Mouse (Mus musculus): Measurements from ENCODE around the gene Farsa. TPM values are rescaled to one million over a fixed set of nuclear protein-coding genes. Genes with fewer than 3 reads are reported as not detected.
"Not testable (repeated sequence)": the region's sequence is repeated elsewhere in the genome, so short reads cannot be mapped to it uniquely, and the experiment has no call there.

Farsa gene
- polyA plus RNA-seq, 1 experiment = 104 TPM

- H3K36me3 ChIP-seq (ENCODE audit: control insufficient read depth, insufficient read depth) = no peaks in the 10 kb centered on the region
- H3ac ChIP-seq (ENCODE audit: control insufficient read depth, insufficient read length, low read depth) = peak overlapping the region; percentile 59
- peaks cover 8% of the 10 kb centered on the region for H3K27me3 ChIP-seq (ENCODE audit: control insufficient read depth, insufficient read depth, insufficient read length)
- TF ChIP-seq FOSL1 (IDR thresholded peaks at IDR 0.05; ENCODE audit: insufficient read depth, low read length, poor library complexity, severe bottlenecking) = no peak
- no peak for TF ChIP-seq CEBPB (IDR thresholded peaks at IDR 0.05; ENCODE audit: low read depth)
- no peak for TF ChIP-seq USF1 (IDR thresholded peaks at IDR 0.05; ENCODE audit: low read depth)
- peak; percentile 97 for TF ChIP-seq CTCF (IDR thresholded peaks at IDR 0.05; ENCODE audit: control insufficient read depth, insufficient read depth, insufficient read length)
- TF ChIP-seq MYOD1 (IDR thresholded peaks at IDR 0.05; ENCODE audit: control insufficient read depth, insufficient read length, low read depth) = no peak
- H3K4me3 ChIP-seq (ENCODE audit: insufficient read depth, poor library complexity, severe bottlenecking) = peak overlapping the region; percentile 31
- no peaks in the 10 kb centered on the region for H3K79me2 ChIP-seq (ENCODE audit: control insufficient read depth, insufficient read depth)
- no peaks in the 10 kb centered on the region for H3K79me3 ChIP-seq (ENCODE audit: low read depth)
Observed at GRCm38 (mm10) chr8:84902920-84903661, 46.3 kb downstream of the Farsa start.

DNA sequence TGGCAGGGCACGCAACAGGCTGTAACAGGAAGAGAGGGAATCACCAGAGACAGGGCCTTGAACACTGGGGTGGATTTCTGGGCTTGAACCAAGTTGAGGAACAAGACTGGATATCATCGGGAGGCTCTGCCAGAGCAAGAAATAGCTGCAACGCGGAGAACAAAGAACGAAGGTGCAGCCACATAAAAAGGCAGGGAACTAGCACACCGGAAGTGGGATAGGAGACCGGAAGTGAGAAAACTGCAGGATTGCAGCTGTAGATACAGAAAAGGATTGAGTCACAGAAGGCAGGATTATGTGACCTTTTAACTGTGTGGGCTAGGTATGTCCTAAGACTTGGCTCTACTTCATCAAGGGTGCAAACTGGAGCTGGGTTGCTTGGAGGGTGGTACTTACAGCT lies 47.6 kb downstream of the Farsa start:
- Histone ChIP-seq H3K36me3 (ENCODE audit: control insufficient read depth, insufficient read depth) (no peaks in the 10 kb centered on the region), H3K79me3 (ENCODE audit: low read depth) (no peaks in the 10 kb centered on the region)

GRCm38 (mm10) chr8:84907037-84907436 lies 50.2 kb downstream of the Farsa start:
- H3K4me3 ChIP-seq (ENCODE audit: insufficient read depth, poor library complexity, severe bottlenecking) = no peak overlapping the region
- no peaks in the 10 kb centered on the region for H3K27me3 ChIP-seq (ENCODE audit: control insufficient read depth, insufficient read depth, insufficient read length)
- no peaks in the 10 kb centered on the region for H3K36me3 ChIP-seq (ENCODE audit: control insufficient read depth, insufficient read depth)
- no peak for TF ChIP-seq USF1 (IDR thresholded peaks at IDR 0.05; ENCODE audit: low read depth)
- H3K79me2 ChIP-seq (ENCODE audit: control insufficient read depth, insufficient read depth) = no peaks in the 10 kb centered on the region
- no peak overlapping the region for H3ac ChIP-seq (ENCODE audit: control insufficient read depth, insufficient read length, low read depth)
- no peaks in the 10 kb centered on the region for H3K79me3 ChIP-seq (ENCODE audit: low read depth)

More for the DNA sequence above, 47.6 kb downstream of the Farsa start:
- H3K4me3 ChIP-seq (ENCODE audit: insufficient read depth, poor library complexity, severe bottlenecking) = no peak overlapping the region
- H3K27me3 ChIP-seq (ENCODE audit: control insufficient read depth, insufficient read depth, insufficient read length) = peaks cover 5% of the 10 kb centered on the region
- H3ac ChIP-seq (ENCODE audit: control insufficient read depth, insufficient read length, low read depth) = no peak overlapping the region
- H3K79me2 ChIP-seq (ENCODE audit: control insufficient read depth, insufficient read depth) = no peaks in the 10 kb centered on the region
- no peak for TF ChIP-seq MAX (IDR thresholded peaks at IDR 0.05)

GRCm38 (mm10) chr8:84907493-84907892 lies 50.7 kb downstream of the Farsa start:
- Histone ChIP-seq H3K4me3 (ENCODE audit: insufficient read depth, poor library complexity, severe bottlenecking) (no peak overlapping the region), H3K79me3 (ENCODE audit: low read depth) (no peaks in the 10 kb centered on the region)

DNA sequence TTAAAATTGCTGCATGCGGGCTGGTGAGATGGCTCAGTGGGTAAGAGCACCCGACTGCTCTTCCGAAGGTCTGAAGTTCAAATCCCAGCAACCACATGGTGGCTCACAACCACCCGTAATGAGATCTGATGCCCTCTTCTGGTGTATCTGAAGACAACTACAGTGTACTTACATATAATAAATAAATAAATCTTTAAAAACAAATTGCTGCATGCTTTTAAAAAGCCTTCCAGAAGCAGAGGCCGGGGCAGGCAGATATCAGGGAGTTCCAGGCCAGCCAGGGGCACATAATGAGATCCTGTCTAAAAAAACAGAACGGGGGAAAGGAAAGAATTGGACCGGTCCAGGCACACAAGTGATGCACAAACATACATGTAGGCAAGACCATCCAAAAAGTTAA lies 51.2 kb downstream of the Farsa start:
- not testable (repeated sequence) for H3ac ChIP-seq (ENCODE audit: control insufficient read depth, insufficient read length, low read depth); H3K27me3 ChIP-seq (ENCODE audit: control insufficient read depth, insufficient read depth, insufficient read length); H3K79me2 ChIP-seq (ENCODE audit: control insufficient read depth, insufficient read depth); H3K36me3 ChIP-seq (ENCODE audit: control insufficient read depth, insufficient read depth); H3K79me3 ChIP-seq (ENCODE audit: low read depth)
- H3K4me3 ChIP-seq (ENCODE audit: insufficient read depth, poor library complexity, severe bottlenecking) = peak overlapping the region; percentile 31

More at GRCm38 (mm10) chr8:84907493-84907892, 50.7 kb downstream of the Farsa start:
- Histone ChIP-seq H3K79me2 (ENCODE audit: control insufficient read depth, insufficient read depth) (no peaks in the 10 kb centered on the region), H3K36me3 (ENCODE audit: control insufficient read depth, insufficient read depth) (no peaks in the 10 kb centered on the region), H3ac (ENCODE audit: control insufficient read depth, insufficient read length, low read depth) (no peak overlapping the region), H3K27me3 (ENCODE audit: control insufficient read depth, insufficient read depth, insufficient read length) (no peaks in the 10 kb centered on the region)
- TF ChIP-seq CTCF (IDR thresholded peaks at IDR 0.05; ENCODE audit: control insufficient read depth, insufficient read depth, insufficient read length) = no peak
- TF ChIP-seq USF1 (IDR thresholded peaks at IDR 0.05; ENCODE audit: low read depth) = no peak
- no peak for TF ChIP-seq CEBPB (IDR thresholded peaks at IDR 0.05; ENCODE audit: low read depth)
- no peak for TF ChIP-seq MAX (IDR thresholded peaks at IDR 0.05)
- no peak for TF ChIP-seq MYOD1 (IDR thresholded peaks at IDR 0.05; ENCODE audit: control insufficient read depth, insufficient read length, low read depth)
- no peak for TF ChIP-seq MYOG (IDR thresholded peaks at IDR 0.05; ENCODE audit: control insufficient read depth, extremely low read depth, insufficient read length)
- TF ChIP-seq FOSL1 (IDR thresholded peaks at IDR 0.05; ENCODE audit: insufficient read depth, low read length, poor library complexity, severe bottlenecking) = no peak

DNA sequence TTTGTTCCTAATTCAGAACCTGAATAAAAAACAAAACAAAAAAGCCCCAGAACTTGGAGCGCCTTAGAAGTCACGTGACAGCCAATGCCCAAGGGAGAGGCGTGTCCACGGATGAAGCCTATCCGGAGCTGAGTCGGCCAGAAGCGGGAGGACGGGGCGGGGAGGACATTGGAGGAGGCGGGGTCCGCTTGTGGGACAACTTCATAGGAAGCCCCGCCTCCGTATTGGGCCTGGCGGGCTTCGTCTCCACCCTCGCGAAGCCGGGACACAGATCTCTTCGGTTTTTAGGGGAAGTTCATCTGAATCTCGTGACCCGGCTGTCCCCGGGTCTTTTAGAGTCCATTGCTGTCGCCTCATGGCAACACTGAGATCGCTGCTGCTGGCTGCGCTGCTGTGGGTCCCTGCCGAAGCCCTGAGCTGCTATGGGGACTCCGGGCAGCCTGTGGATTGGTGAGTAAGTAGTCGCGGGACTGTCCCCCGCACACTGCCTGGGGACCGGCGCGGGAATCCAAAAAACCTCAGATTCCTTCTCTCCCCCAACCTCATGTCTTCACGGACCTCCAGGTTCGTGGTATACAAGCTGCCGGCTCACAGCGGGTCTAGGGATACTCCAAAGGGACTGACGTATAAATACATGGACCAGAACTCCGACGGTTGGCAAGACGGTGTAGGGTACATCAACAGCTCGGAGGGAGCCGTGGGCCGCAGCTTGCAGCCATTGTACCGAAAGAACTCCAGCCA lies 51.8 kb downstream of the Farsa start, which contains the start of gene Dnase2a:
Dnase2a (plus strand) TSS at position 140 of the 741 bp plus-strand sequence.
- Histone ChIP-seq H3K79me3 (ENCODE audit: low read depth) (no peaks in the 10 kb centered on the region), H3K4me3 (ENCODE audit: insufficient read depth, poor library complexity, severe bottlenecking) (peak within 1 kb of the TSS; percentile 31), H3K79me2 (ENCODE audit: control insufficient read depth, insufficient read depth) (no peaks in the 10 kb centered on the region), H3K36me3 (ENCODE audit: control insufficient read depth, insufficient read depth) (no peaks in the 10 kb centered on the region), H3ac (ENCODE audit: control insufficient read depth, insufficient read length, low read depth) (peak within 1 kb of the TSS; percentile 66), H3K27me3 (ENCODE audit: control insufficient read depth, insufficient read depth, insufficient read length) (no peaks in the 10 kb centered on the region)
- TF ChIP-seq CTCF (IDR thresholded peaks at IDR 0.05; ENCODE audit: control insufficient read depth, insufficient read depth, insufficient read length) (no peak), USF1 (IDR thresholded peaks at IDR 0.05; ENCODE audit: low read depth) (peak; percentile 94), MYOD1 (IDR thresholded peaks at IDR 0.05; ENCODE audit: control insufficient read depth, insufficient read length, low read depth) (no peak), MAX (IDR thresholded peaks at IDR 0.05) (peak; percentile 41)
